Mouse (Mus musculus) heart, embryonic 16.5 days (tissue): ENCODE measurements around the gene P3h3. TPM values are rescaled to one million over a fixed set of nuclear protein-coding genes. Genes with fewer than 3 reads are reported as not detected.
"Not testable (repeated sequence)": the region's sequence is repeated elsewhere in the genome, so short reads cannot be mapped to it uniquely, and the experiment has no call there.

Experiments
- ATAC-seq: fragments of 200-750 bp; cut with Nextera tagmentation; replicated peaks from 2 replicates; pipeline ENCODE4 v1.8.0; 2017; ENCODE audit warnings: moderate number of reproducible peaks; ENCODE audit not compliant: insufficient read depth, low FRiP score; ENCODE audit errors: extremely low read depth
- H3K27ac ChIP-seq: fragments of 300-500 bp; sonication (generic); 2 replicates; pipeline ENCODE4 v1.5.1; 2014; ENCODE audit warnings: mild to moderate bottlenecking, low read length, control low read depth, moderate library complexity
- H3K27me3 ChIP-seq: fragments of 300-500 bp; sonication (generic); 2 replicates; pipeline ENCODE4 v1.6.1; 2014; ENCODE audit warnings: low read length, mixed read lengths; ENCODE audit not compliant: control insufficient read depth, insufficient read depth
- H3K36me3 ChIP-seq: fragments of 300-500 bp; sonication (generic); 2 replicates; pipeline ENCODE4 v1.6.1; 2014; ENCODE audit not compliant: control insufficient read depth, insufficient read depth
- H3K4me1 ChIP-seq: fragments of 300-500 bp; sonication (generic); 2 replicates; pipeline ENCODE4 v1.6.1; 2014; ENCODE audit warnings: low read length, mixed read lengths; ENCODE audit not compliant: control insufficient read depth, insufficient read depth
- H3K4me2 ChIP-seq: fragments of 300-500 bp; sonication (generic); 2 replicates; pipeline ENCODE4 v1.6.1; 2014; ENCODE audit warnings: low read depth, mild to moderate bottlenecking, control low read depth, low read length
- H3K4me3 ChIP-seq: fragments of 300-500 bp; sonication (generic); 2 replicates; pipeline ENCODE4 v1.5.1; 2014; ENCODE audit warnings: mild to moderate bottlenecking, control low read depth, low read length
- H3K9ac ChIP-seq: fragments of 300-500 bp; sonication (generic); 2 replicates; pipeline ENCODE4 v1.6.1; 2014; ENCODE audit warnings: low read length, control low read depth
- H3K9me3 ChIP-seq: fragments of 300-500 bp; sonication (generic); replicated peaks from 2 replicates; pipeline ENCODE4 v1.6.1; 2016; ENCODE audit warnings: low read length; ENCODE audit not compliant: control insufficient read depth
- WGBS: fragments of 180-500 bp; shearing (Covaris S2); extraction: QIAGEN DNeasy Blood & Tissue Kit; methylation state at CpG from one replicate; pipeline ENCODE4 v1.1.7; 2014; 5-methylcytosine and 5-hydroxymethylcytosine counted together
- polyA plus RNA-seq: library from polyadenylated mRNA; unstranded; fragments of >200 nt; fragmentation: Nextera tagmentation; extraction: Ambion mirVana; gene quantifications from 2 replicates; pipeline ENCODE4 v1.2.1, GENCODE M21; 2015

P3h3 gene
- polyA plus RNA-seq, 1 experiment from 2014 or later, result 12.3 TPM

DNA sequence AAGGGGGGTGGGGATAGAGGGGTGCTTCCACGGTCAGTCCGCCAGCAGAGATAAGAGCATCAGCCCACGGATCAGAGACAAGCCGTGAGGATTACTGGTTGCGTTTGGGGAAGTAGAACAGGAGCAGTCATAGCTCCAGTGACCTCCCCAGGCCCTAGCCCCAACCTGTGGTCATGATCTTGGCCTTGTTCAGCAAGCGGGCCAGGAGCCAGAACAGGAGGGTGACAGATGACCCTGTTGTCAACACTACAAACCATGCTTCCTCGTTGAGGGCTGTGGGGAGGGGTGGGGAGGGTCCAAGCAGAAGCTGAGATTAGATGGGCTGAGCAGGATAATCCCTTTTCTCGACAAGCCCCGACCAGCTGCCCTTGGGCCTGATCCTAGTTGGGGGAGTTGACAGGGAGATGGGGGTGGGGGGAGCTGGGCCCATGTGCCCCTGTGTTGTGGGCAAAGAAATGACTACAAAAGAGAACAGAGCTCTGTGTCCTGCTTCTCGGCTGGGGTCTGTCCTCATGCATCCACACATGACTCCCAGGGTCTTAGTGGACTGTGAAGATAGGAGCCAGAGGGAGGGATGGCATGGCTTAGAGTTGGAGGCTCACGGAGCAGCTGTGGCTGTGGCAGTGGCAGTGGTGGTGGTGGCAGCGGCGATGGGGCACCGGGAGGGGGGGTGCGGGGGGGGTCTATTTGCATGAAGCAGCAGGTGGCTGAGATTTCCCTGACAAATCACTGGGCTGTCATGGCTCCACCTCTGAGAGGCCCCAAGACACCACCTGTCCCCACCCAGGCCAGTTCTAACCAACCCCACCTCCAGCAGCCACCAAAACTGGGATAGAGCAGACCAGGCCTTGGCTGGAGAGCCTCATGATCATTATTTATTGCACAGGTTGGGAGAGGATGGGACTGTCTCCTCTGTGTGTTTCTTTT is 17.0 kb downstream of the P3h3 start, which contains the start of gene Gnb3:
Gnb3 (minus strand) TSS at position 35 of the 927 bp plus-strand sequence.
- Histone ChIP-seq H3K4me2 (peak within 1 kb of the TSS; percentile 7; the same call in 1 of the 2 replicates), H3K36me3 (peaks cover 10% of the 10 kb centered on the region; the same call in 1 of the 2 replicates), H3K9ac (peak within 1 kb of the TSS; percentile 49), H3K4me1 (peaks cover 18% of the 10 kb centered on the region), H3K4me3 (no peak within 1 kb of the TSS), H3K27me3 (no peaks in the 10 kb centered on the region), H3K9me3 (no peaks in the 10 kb centered on the region), H3K27ac (peak within 1 kb of the TSS; percentile 20; the same call in 1 of the 2 replicates)
- WGBS, result 18% methylated on average over 15 of the region's 15 CpGs
- ATAC-seq, result peak; percentile 70

DNA sequence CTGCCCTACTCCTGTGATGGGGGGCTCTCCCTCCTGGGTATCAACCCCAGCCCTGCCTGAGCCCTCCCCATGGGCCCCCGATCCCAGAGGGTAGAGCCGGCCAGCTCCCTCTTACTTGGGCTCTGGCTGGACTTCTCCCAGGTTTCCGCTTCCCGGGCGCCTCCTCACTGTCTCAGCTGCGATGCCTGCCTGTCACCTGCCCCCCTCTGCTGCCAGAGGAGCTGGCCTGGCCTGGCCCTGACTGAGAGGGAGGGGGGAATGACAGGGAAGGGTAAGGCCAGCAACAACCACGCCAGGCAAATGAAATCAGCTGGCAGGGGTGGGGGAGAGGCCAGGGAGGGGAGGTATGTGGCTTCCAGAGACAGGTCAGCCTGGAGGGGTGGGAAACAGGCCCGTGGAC is 17.7 kb downstream of the P3h3 start:
- H3K9me3 ChIP-seq, result no peaks in the 10 kb centered on the region
- peaks cover 18% of the 10 kb centered on the region for H3K4me1 ChIP-seq
- 10% methylated on average over 8 of the region's 8 CpGs for WGBS
- peak; percentile 30; the same call in 1 of the 2 replicates for ATAC-seq
- H3K27ac ChIP-seq, result peak overlapping the region; percentile 20; the same call in 1 of the 2 replicates
- H3K27me3 ChIP-seq, result no peaks in the 10 kb centered on the region
- peak overlapping the region; percentile 49 for H3K9ac ChIP-seq
- H3K4me2 ChIP-seq, result peak overlapping the region; percentile 7; the same call in 1 of the 2 replicates
- no peak overlapping the region for H3K4me3 ChIP-seq
- H3K36me3 ChIP-seq, result peaks cover 11% of the 10 kb centered on the region; the same call in 1 of the 2 replicates

GRCm38 (mm10) chr6:124836411-124836810 is 21.1 kb downstream of the P3h3 start:
- H3K9me3 ChIP-seq, result no peaks in the 10 kb centered on the region
- H3K36me3 ChIP-seq, result peaks cover 15% of the 10 kb centered on the region; the same call in 1 of the 2 replicates
- no peak overlapping the region for H3K4me3 ChIP-seq
- ATAC-seq, result no peak
- no peaks in the 10 kb centered on the region for H3K27me3 ChIP-seq
- no peak overlapping the region for H3K27ac ChIP-seq
- H3K9ac ChIP-seq, result 0 out of 2 replicates have a peak overlapping the region, but pooled peaks have one; percentile 10
- WGBS, result 63% methylated on average over 7 of the region's 7 CpGs
- peaks cover 18% of the 10 kb centered on the region for H3K4me1 ChIP-seq
- no peak overlapping the region for H3K4me2 ChIP-seq

- H3K4me2 ChIP-seq, result no peak overlapping the region
- no peak overlapping the region for H3K4me3 ChIP-seq
- peaks cover 22% of the 10 kb centered on the region for H3K4me1 ChIP-seq
- H3K9me3 ChIP-seq, result no peaks in the 10 kb centered on the region
- ATAC-seq, result no peak
- H3K9ac ChIP-seq, result no peak overlapping the region
- H3K36me3 ChIP-seq, result peaks cover 13% of the 10 kb centered on the region; the same call in 1 of the 2 replicates
- WGBS, result 59% methylated on average over 10 of the region's 10 CpGs
- H3K27me3 ChIP-seq, result no peaks in the 10 kb centered on the region
- H3K27ac ChIP-seq, result no peak overlapping the region
These were observed 22.0 kb downstream of the P3h3 start for GRCm38 (mm10) chr6:124835531-124835930.

DNA sequence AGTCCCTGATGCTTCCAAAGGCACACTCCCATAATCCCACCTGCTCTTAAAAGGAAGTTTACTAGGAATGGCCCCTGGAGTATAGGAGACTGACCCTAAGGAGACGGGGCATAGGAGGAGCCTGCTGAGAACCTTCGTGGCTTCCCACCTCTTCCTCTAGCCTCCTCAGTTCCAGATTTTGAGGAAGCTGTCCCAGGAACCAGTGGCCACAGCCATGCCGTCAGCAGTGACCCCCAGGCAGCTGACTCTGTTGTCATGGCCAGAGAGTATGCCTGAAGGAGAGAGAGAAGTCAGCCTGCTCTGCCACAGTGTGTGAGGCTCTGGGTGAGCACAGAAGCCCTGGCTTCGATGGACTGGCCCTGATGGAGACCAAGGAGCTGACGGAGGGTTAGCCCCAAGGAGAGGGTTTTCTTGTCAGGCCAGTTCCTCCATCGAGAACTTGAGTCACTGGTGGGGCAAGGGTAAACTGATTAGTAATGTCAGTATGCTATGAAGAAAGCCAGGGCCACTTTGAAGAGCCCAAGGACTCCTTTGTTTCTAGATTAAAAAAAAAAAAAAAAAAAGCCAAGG is 23.0 kb downstream of the P3h3 start:
- H3K4me2 ChIP-seq, result no peak overlapping the region
- H3K4me1 ChIP-seq, result peaks cover 15% of the 10 kb centered on the region
- no peak overlapping the region for H3K4me3 ChIP-seq
- H3K27ac ChIP-seq, result no peak overlapping the region
- peaks cover 13% of the 10 kb centered on the region; the same call in 1 of the 2 replicates for H3K36me3 ChIP-seq
- no peaks in the 10 kb centered on the region for H3K9me3 ChIP-seq
- WGBS, result 78% methylated on average over 6 of the region's 6 CpGs
- no peak overlapping the region for H3K9ac ChIP-seq
- no peak for ATAC-seq
- H3K27me3 ChIP-seq, result no peaks in the 10 kb centered on the region

DNA sequence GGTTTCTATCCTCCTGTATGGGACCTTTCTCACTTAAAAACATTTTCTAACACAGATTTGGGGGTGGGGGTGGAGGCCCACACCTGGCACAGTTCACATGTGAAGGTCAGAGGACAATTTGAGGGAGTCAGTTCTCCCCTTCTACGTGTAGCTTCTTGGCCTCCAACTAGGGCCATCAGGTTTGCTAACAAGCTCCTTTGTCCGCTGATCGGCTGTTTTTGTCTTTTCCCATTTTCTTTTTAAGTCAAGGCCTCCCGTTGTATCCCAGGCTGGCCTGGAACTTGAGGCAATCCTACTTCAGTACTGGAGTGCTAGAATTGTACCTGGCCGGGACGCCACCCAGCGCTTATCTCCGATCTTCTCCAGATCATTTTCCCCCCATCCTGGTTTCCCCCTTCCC is 25.9 kb downstream of the P3h3 start:
- peaks cover 23% of the 10 kb centered on the region for H3K4me1 ChIP-seq
- H3K9me3 ChIP-seq, result no peaks in the 10 kb centered on the region
- no peak overlapping the region for H3K9ac ChIP-seq
- H3K4me2 ChIP-seq, result no peak overlapping the region
- H3K4me3 ChIP-seq, result no peak overlapping the region
- H3K27me3 ChIP-seq, result no peaks in the 10 kb centered on the region
- 96% methylated on average over 8 of the region's 8 CpGs for WGBS
- no peak for ATAC-seq
- H3K27ac ChIP-seq, result no peak overlapping the region
- H3K36me3 ChIP-seq, result peaks cover 13% of the 10 kb centered on the region; the same call in 1 of the 2 replicates

DNA sequence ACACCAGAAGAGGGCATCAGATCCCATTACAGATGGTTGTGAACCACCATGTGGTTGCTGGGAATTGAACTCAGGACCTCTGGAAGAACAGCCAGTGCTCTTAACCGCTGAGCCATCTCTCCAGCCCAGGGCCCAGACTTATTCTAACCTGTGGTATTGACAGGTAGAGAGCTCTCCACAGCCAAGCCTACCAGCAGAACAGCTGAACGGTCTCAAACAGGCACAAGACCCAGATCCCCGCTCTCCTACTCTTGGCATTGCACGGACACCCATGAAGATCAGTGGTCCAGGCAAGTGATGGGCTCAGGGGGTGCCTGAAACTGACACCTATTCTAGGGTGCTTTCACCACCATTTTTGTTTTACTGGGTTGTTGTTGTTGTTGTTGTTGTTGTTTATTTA is 26.4 kb downstream of the P3h3 start:
- not testable (repeated sequence) for H3K9ac ChIP-seq

GRCm38 (mm10) chr6:124829799-124830700 is 27.5 kb downstream of the P3h3 start:
- Histone ChIP-seq H3K4me3 (peak overlapping the region; percentile 80), H3K4me1 (peaks cover 20% of the 10 kb centered on the region), H3K27me3 (no peaks in the 10 kb centered on the region), H3K4me2 (peak overlapping the region; percentile 92), H3K36me3 (peaks cover 24% of the 10 kb centered on the region; the same call in 1 of the 2 replicates), H3K27ac (peak overlapping the region; percentile 98), H3K9me3 (no peaks in the 10 kb centered on the region), H3K9ac (peak overlapping the region; percentile 83)
- peak; percentile 84 for ATAC-seq
- under 1% methylated on average over 38 of the region's 38 CpGs for WGBS

More for the DNA sequence above, 26.4 kb downstream of the P3h3 start:
- WGBS, result 94% methylated on average over 4 of the region's 4 CpGs
- H3K36me3 ChIP-seq, result peaks cover 14% of the 10 kb centered on the region; the same call in 1 of the 2 replicates
- ATAC-seq, H3K27ac ChIP-seq, H3K9me3 ChIP-seq, H3K27me3 ChIP-seq: not testable (repeated sequence)
- peak overlapping the region; percentile 15 for H3K4me3 ChIP-seq
- H3K4me1 ChIP-seq, result peaks cover 21% of the 10 kb centered on the region
- peak overlapping the region; percentile 92 for H3K4me2 ChIP-seq
